Mouse (Mus musculus) intestine, postnatal 0 days (tissue): Measurements from ENCODE around the gene Ap1s3. TPM values are rescaled to one million over a fixed set of nuclear protein-coding genes. Genes with fewer than 3 reads are reported as not detected.

Source experiments
- ATAC-seq: fragments of 200-750 bp; cut with Nextera tagmentation; 2 replicates; pipeline ENCODE4 v1.8.0; 2017; ENCODE audit warnings: mild to moderate bottlenecking, moderate TSS enrichment, moderate library complexity
- H3K27ac ChIP-seq: fragments of 300-500 bp; sonication (generic); 2 replicates; pipeline ENCODE4 v1.5.1; 2014; ENCODE audit warnings: mild to moderate bottlenecking, low read depth, low read length, moderate library complexity
- H3K27me3 ChIP-seq: fragments of 300-500 bp; sonication (generic); replicated peaks from 2 replicates; pipeline ENCODE4 v1.6.1; 2014; ENCODE audit warnings: low read length, mixed read lengths; ENCODE audit not compliant: control insufficient read depth, insufficient read depth
- H3K36me3 ChIP-seq: fragments of 300-500 bp; sonication (generic); 2 replicates; pipeline ENCODE4 v1.6.1; 2014; ENCODE audit warnings: mild to moderate bottlenecking, moderate library complexity; ENCODE audit not compliant: control insufficient read depth, insufficient read depth
- H3K4me1 ChIP-seq: fragments of 300-500 bp; sonication (generic); replicated peaks from 2 replicates; pipeline ENCODE4 v1.6.1; 2014; ENCODE audit warnings: antibody characterized with exemption, low read length, mixed read lengths; ENCODE audit not compliant: control insufficient read depth, insufficient read depth
- H3K4me2 ChIP-seq: fragments of 300-500 bp; sonication (generic); replicated peaks from 2 replicates; pipeline ENCODE4 v1.6.1; 2014; ENCODE audit warnings: low read depth, mild to moderate bottlenecking, moderate library complexity
- H3K4me3 ChIP-seq: fragments of 300-500 bp; sonication (generic); 2 replicates; pipeline ENCODE4 v1.5.1; 2014; ENCODE audit warnings: low read depth, low read length
- H3K9ac ChIP-seq: fragments of 300-500 bp; sonication (generic); 2 replicates; pipeline ENCODE4 v1.6.1; 2014; ENCODE audit warnings: mild to moderate bottlenecking, low read depth, low read length
- H3K9me3 ChIP-seq: fragments of 300-500 bp; sonication (generic); 2 replicates; pipeline ENCODE4 v1.6.1; 2016; ENCODE audit warnings: mixed run types; ENCODE audit not compliant: control insufficient read depth
- CTCF ChIP-seq: sonication (generic); IDR thresholded peaks from 2 replicates; pipeline ENCODE4 v1.5.1; 2016; ENCODE audit warnings: low read depth, mild to moderate bottlenecking, control low read depth, antibody characterized with exemption, moderate library complexity
- WGBS: fragments of 180-500 bp; shearing (Covaris S2); extraction: QIAGEN DNeasy Blood & Tissue Kit; methylation state at CpG from one replicate; pipeline ENCODE4 v1.1.7; 2014; 5-methylcytosine and 5-hydroxymethylcytosine counted together
- polyA plus RNA-seq: library from polyadenylated mRNA; unstranded; fragments of >200 nt; fragmentation: Nextera tagmentation; extraction: Ambion mirVana; gene quantifications from 2 replicates; pipeline ENCODE4 v1.2.1, GENCODE M21; 2015

Gene Ap1s3
- 2.2 and 2.5 TPM in 2 replicates for polyA plus RNA-seq

- peak; percentile 94 for ATAC-seq
- H3K4me1 ChIP-seq = no peaks in the 10 kb centered on the region
- H3K27me3 ChIP-seq = no peaks in the 10 kb centered on the region; the same call in 1 of the 2 replicates
- WGBS = under 1% methylated on average over 51 of the region's 51 CpGs
- H3K9me3 ChIP-seq = no peaks in the 10 kb centered on the region
- no peak for TF ChIP-seq CTCF
- peak within 1 kb of the TSS; percentile 96 for H3K4me2 ChIP-seq
- H3K27ac ChIP-seq = peak within 1 kb of the TSS; percentile 62
- H3K36me3 ChIP-seq = no peaks in the 10 kb centered on the region
- H3K4me3 ChIP-seq = peak within 1 kb of the TSS; percentile 61
- peak within 1 kb of the TSS; percentile 57 for H3K9ac ChIP-seq
These were observed at the start of gene Ap1s3 for GRCm38 (mm10) chr1:79671543-79672337. Gene Ap1s3 (minus strand): TSS chr1:79671972.

DNA sequence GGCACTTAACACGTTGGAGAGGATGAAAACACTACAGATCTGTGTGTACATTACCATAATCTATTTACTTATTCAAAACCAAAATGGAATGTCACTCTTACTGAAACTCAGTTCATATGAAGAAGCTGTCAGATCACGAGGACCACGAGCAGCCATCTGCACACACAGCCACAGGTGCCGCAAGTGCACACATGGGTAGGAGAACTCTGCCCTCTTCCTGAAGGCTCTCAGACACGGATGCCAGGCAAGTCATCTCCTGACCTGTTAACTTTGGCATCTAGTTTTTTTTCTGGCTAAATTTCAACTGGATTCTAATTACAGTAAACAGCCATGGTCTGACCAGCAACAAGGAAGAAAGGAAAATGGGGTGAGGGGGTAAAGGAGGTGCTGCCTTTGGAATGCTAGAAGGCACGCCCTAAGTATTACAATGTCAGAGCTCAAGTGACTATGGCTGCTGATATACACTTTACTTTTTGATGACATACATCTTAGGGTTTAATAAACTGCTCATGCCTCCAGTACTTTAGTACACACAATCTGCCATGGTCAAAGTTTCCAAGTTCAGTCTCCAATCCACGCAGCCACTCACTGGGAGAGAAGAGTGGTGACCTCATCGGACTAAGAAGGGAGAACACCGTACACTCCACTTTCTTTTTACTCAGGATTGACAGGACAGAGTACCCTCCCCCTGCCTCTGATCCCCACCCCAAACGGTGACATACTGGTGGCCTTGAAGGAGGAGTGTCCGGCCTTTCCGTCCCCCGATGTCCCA, 42.6 kb upstream of the Ap1s3 start:
- H3K27ac ChIP-seq = no peak overlapping the region
- no peaks in the 10 kb centered on the region for H3K9me3 ChIP-seq
- H3K27me3 ChIP-seq = no peaks in the 10 kb centered on the region
- WGBS = 86% methylated on average over 13 of the region's 13 CpGs
- H3K9ac ChIP-seq = no peak overlapping the region
- peaks cover 37% of the 10 kb centered on the region for H3K36me3 ChIP-seq
- no peaks in the 10 kb centered on the region for H3K4me1 ChIP-seq
- H3K4me3 ChIP-seq = no peak overlapping the region
- ATAC-seq = no peak
- no peak overlapping the region for H3K4me2 ChIP-seq
- TF ChIP-seq CTCF = no peak

DNA sequence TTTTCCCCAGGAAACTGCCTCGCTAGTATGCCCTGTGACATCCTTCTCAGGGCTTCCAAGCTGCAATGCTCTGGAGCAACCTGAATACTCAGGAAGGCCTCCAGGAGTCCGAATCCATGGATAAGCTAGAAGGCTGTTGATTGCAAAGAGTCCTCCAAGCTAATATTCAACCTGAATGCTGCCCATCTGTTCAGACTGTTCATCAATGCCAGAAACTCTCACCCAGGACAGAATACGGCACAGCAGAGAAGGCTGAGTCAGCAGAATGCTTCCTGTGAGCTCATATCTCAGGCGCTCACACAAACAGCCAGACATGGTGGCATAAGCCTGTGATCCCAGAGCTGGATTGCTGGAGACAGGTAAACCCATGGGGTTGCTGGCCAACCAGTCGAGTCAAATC, 41.3 kb upstream of the Ap1s3 start:
- 85% methylated on average over 5 of the region's 5 CpGs for WGBS
- Histone ChIP-seq H3K4me3 (no peak overlapping the region), H3K27ac (no peak overlapping the region), H3K9ac (no peak overlapping the region), H3K27me3 (no peaks in the 10 kb centered on the region), H3K9me3 (no peaks in the 10 kb centered on the region), H3K36me3 (peaks cover 41% of the 10 kb centered on the region), H3K4me2 (no peak overlapping the region), H3K4me1 (no peaks in the 10 kb centered on the region)
- TF ChIP-seq CTCF = no peak
- ATAC-seq = no peak

GRCm38 (mm10) chr1:79711147-79712126, 39.7 kb upstream of the Ap1s3 start:
- ATAC-seq = no peak
- 72% methylated on average over 18 of the region's 18 CpGs for WGBS

DNA sequence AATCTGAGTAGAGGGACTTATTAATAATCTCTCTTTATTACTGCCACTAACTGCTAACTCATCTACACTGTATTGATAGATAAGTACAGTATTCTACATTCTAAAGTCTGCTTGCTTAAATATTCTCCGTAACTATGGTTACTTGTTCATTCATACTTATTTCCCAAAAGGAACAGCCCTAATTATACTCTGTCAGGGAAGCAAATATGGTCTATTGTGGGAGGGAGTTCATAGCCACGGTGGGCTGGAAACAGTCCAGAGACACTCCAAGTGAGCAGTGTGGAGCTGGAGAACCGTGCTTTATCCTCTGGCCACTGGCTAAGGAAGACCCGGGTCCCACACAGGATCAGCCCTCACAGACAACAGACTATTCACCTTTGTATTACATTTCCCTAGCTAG, 38.9 kb upstream of the Ap1s3 start:
- Histone ChIP-seq H3K27me3 (no peaks in the 10 kb centered on the region), H3K9ac (no peak overlapping the region), H3K9me3 (no peaks in the 10 kb centered on the region), H3K4me1 (no peaks in the 10 kb centered on the region), H3K36me3 (peaks cover 59% of the 10 kb centered on the region), H3K4me3 (no peak overlapping the region), H3K4me2 (no peak overlapping the region), H3K27ac (no peak overlapping the region)
- no peak for TF ChIP-seq CTCF
- ATAC-seq = no peak
- 66% methylated on average over 4 of the region's 4 CpGs for WGBS

More at GRCm38 (mm10) chr1:79711147-79712126, 39.7 kb upstream of the Ap1s3 start:
- H3K36me3 ChIP-seq = peaks cover 53% of the 10 kb centered on the region
- H3K9ac ChIP-seq = no peak overlapping the region
- H3K4me2 ChIP-seq = no peak overlapping the region
- H3K27ac ChIP-seq = no peak overlapping the region
- no peaks in the 10 kb centered on the region for H3K4me1 ChIP-seq
- H3K27me3 ChIP-seq = no peaks in the 10 kb centered on the region
- no peak for TF ChIP-seq CTCF
- H3K4me3 ChIP-seq = no peak overlapping the region
- H3K9me3 ChIP-seq = no peaks in the 10 kb centered on the region
